Mouse (Mus musculus): ENCODE data around the gene Als2cl. TPM values are rescaled to one million over a fixed set of nuclear protein-coding genes. Genes with fewer than 3 reads are reported as not detected.

Als2cl gene
- polyA plus RNA-seq, 1 experiment from 2014 or later, result 1.6 TPM

DNA sequence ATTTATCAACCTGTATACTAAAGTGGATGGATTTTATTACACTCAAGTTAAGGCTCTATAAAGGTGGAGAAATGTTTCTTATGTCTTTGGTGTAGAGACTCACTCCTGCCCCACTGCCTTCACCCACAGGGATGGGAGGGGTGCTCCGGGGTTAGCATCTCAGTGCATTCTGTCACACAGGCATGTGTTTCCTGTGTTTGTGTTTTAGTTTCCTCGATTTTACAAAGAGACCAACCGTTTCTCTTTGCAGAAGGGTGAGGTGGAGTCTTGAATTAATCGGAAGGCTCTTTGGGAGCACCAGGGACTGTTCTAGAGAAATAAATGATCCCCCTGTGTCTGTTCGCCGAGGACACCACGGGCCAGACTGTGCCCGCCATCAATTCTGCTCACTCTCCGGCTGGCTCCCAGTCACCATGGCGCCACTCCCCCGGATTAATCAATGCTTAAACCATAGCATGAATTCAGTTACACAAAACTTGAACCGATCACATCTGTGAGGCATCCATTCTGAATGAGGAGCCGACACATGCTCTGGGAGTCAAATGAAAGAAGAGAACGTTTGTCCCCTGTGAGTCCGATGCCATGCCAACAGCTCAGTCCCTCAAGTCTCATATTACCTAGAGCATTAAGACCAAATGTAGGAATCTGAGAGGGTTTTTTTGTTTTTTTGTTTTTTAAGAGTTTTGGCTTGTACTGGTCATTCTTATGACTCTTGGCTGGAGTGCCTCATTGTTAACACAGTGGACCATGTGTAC, 41.2 kb downstream of the Als2cl start:
- Histone ChIP-seq H3K9me3 (ENCODE audit: control insufficient read depth, low read length) (no peaks in the 10 kb centered on the region), H3K4me3 (ENCODE audit: control insufficient read depth in 1 of 2, insufficient read depth in 1 of 2, low read depth in 1 of 2, low read length in 2 of 2) (no peak overlapping the region), H3K27me3 (ENCODE audit: control insufficient read depth, insufficient read depth, low read length) (no peaks in the 10 kb centered on the region), H3K4me1 (ENCODE audit: control insufficient read depth in 2 of 2, insufficient read depth in 2 of 2, low read length in 2 of 2) (no peaks in the 10 kb centered on the region), H3K9ac (ENCODE audit: low read length) (no peak overlapping the region), H3K4me2 (ENCODE audit: low read length) (no peak overlapping the region), H3K36me3 (ENCODE audit: control insufficient read depth, insufficient read depth, low read length) (no peaks in the 10 kb centered on the region), H3K27ac (replicated peaks in 1 of 2; ENCODE audit: control insufficient read depth in 1 of 2, insufficient read depth in 1 of 2, low read depth in 2 of 2, low read length in 2 of 2) (no peak overlapping the region)
- whole genome bisulfite sequencing, result 71% methylated on average over 15 of the region's 15 CpGs
- ATAC-seq (ENCODE audit: insufficient number of reproducible peaks, insufficient read depth, low FRiP score, low read depth), result no peak

DNA sequence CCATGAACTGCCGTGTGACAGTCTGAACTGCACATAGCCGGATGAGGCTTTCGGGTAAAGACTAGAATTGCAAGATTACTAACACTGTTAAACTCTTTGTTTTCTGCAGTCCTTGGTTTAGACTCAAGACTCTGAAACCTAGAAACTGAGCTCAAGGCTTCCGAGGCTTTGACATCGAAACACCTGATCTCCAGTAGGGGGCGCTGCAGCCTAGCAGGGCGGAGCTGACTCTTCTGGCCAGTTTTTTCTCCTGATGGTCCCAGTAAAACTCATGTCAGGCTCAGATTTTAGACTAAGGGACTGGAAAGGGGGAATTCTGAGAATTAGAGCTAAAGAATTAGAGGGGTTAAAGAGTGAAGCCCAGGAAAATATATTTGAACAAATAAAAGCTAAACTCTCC, 43.1 kb downstream of the Als2cl start:
- WGBS, result 7% methylated on average over 7 of the region's 7 CpGs
- H3K9me3 ChIP-seq (ENCODE audit: control insufficient read depth, low read length), result no peaks in the 10 kb centered on the region
- no peak for ATAC-seq (ENCODE audit: insufficient number of reproducible peaks, insufficient read depth, low FRiP score, low read depth)
- H3K9ac ChIP-seq (ENCODE audit: low read length), result no peak overlapping the region
- H3K4me2 ChIP-seq (ENCODE audit: low read length), result 0 out of 2 replicates have a peak overlapping the region, but pooled peaks have one; percentile 18
- no peak overlapping the region for H3K4me3 ChIP-seq (ENCODE audit: control insufficient read depth in 1 of 2, insufficient read depth in 1 of 2, low read depth in 1 of 2, low read length in 2 of 2)
- 0 out of 4 replicates have a peak, but pooled peaks cover 3 to 4% of the 10 kb centered on the region in 2 experiments for H3K4me1 ChIP-seq (ENCODE audit: control insufficient read depth in 2 of 2, insufficient read depth in 2 of 2, low read length in 2 of 2)
- H3K27ac ChIP-seq (replicated peaks in 1 of 2; ENCODE audit: control insufficient read depth in 1 of 2, insufficient read depth in 1 of 2, low read depth in 2 of 2, low read length in 2 of 2), result no peak overlapping the region
- no peaks in the 10 kb centered on the region for H3K27me3 ChIP-seq (ENCODE audit: control insufficient read depth, insufficient read depth, low read length)
- no peaks in the 10 kb centered on the region for H3K36me3 ChIP-seq (ENCODE audit: control insufficient read depth, insufficient read depth, low read length)

DNA sequence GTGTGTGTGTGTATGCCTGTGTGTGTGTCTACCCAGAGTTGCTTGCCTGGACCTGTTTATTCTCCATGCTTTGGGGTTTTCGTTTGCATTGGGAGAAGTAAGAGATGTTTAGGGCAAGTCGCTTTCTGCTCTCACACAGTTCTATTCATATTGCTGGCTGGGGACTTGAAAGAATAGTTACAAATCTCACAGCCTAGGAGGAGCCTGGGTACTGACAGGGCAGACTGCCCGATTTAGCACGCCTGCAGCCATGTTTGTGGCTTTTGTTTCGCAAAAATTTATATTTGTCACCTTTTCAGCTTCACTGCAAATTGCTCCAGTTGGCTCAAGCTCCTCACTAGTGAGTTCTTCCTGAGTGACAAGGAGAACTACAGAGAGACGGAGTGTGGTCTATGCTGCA, 51.9 kb downstream of the Als2cl start:
- ATAC-seq (ENCODE audit: insufficient number of reproducible peaks, insufficient read depth, low FRiP score, low read depth), result no peak
- 0 out of 4 replicates have a peak, but pooled peaks cover 3 to 4% of the 10 kb centered on the region in 2 experiments for H3K4me1 ChIP-seq (ENCODE audit: control insufficient read depth in 2 of 2, insufficient read depth in 2 of 2, low read length in 2 of 2)
- H3K9ac ChIP-seq (ENCODE audit: low read length), result no peak overlapping the region
- no peaks in the 10 kb centered on the region for H3K36me3 ChIP-seq (ENCODE audit: control insufficient read depth, insufficient read depth, low read length)
- H3K27ac ChIP-seq (replicated peaks in 1 of 2; ENCODE audit: control insufficient read depth in 1 of 2, insufficient read depth in 1 of 2, low read depth in 2 of 2, low read length in 2 of 2), result no peak overlapping the region
- no peak overlapping the region for H3K4me2 ChIP-seq (ENCODE audit: low read length)
- no peaks in the 10 kb centered on the region for H3K27me3 ChIP-seq (ENCODE audit: control insufficient read depth, insufficient read depth, low read length)
- 80% methylated on average over 6 of the region's 6 CpGs for WGBS
- H3K4me3 ChIP-seq (ENCODE audit: control insufficient read depth in 1 of 2, insufficient read depth in 1 of 2, low read depth in 1 of 2, low read length in 2 of 2), result no peak overlapping the region
- H3K9me3 ChIP-seq (ENCODE audit: control insufficient read depth, low read length), result no peaks in the 10 kb centered on the region

DNA sequence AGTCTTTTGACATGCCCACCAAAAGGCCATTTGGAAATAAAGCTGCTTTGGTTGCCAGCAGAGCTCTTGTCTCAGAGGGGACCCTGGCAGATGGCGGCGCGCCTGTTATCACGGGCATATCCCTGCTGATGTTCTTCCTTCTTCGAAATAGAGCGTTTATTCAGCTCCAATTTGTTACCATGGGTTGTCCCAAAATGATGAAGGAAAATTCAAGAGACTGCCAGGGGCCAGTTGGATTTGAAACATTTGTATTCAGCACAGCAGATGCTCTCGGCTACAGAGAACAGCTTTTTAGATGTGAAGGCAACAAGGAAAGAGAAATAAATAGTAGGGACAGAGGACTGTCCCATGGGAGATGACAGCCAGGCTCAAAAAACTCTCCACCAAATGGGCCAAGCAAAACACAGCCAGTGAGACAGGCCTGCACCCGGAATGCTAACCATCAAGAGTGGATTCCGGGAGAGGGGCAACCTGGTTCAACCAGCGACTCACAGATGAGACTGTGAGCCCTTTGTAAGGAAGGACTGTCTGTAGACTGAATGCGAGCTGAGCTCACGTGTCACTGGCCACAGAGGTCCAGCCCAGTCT, 54.3 kb downstream of the Als2cl start:
- Histone ChIP-seq H3K4me3 (ENCODE audit: control insufficient read depth in 1 of 2, insufficient read depth in 1 of 2, low read depth in 1 of 2, low read length in 2 of 2) (no peak overlapping the region), H3K4me1 (ENCODE audit: control insufficient read depth in 2 of 2, insufficient read depth in 2 of 2, low read length in 2 of 2) (no peaks in the 10 kb centered on the region), H3K27ac (replicated peaks in 1 of 2; ENCODE audit: control insufficient read depth in 1 of 2, insufficient read depth in 1 of 2, low read depth in 2 of 2, low read length in 2 of 2) (no peak overlapping the region), H3K9ac (ENCODE audit: low read length) (no peak overlapping the region), H3K9me3 (ENCODE audit: control insufficient read depth, low read length) (no peaks in the 10 kb centered on the region), H3K36me3 (ENCODE audit: control insufficient read depth, insufficient read depth, low read length) (no peaks in the 10 kb centered on the region), H3K4me2 (ENCODE audit: low read length) (no peak overlapping the region), H3K27me3 (ENCODE audit: control insufficient read depth, insufficient read depth, low read length) (no peaks in the 10 kb centered on the region)
- no peak for ATAC-seq (ENCODE audit: insufficient number of reproducible peaks, insufficient read depth, low FRiP score, low read depth)
- WGBS, result 71% methylated on average over 12 of the region's 12 CpGs

DNA sequence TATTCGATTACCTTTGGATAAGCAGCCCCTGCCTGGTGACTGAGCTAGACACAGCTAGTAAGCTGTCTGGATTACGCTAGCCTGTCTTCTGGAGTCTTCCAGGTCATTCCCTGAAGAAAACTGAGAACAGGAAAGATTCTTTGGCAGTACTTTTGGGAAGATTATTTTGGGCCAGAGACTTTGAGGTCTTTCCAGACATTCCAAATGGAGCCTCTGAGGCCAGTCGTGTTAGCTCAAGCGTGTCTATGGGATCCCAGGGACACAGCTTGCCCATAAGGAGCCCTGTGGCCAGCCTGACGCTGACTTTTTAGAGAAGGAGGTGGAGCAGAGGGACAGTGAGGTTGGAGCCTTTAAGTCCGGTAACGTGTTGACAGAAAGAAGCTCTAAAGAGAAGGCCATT, 56.3 kb downstream of the Als2cl start:
- no peak overlapping the region for H3K9ac ChIP-seq (ENCODE audit: low read length)
- WGBS, result 78% methylated on average over 7 of the region's 7 CpGs
- H3K9me3 ChIP-seq (ENCODE audit: control insufficient read depth, low read length), result no peaks in the 10 kb centered on the region
- no peak overlapping the region for H3K4me3 ChIP-seq (ENCODE audit: control insufficient read depth in 1 of 2, insufficient read depth in 1 of 2, low read depth in 1 of 2, low read length in 2 of 2)
- H3K4me1 ChIP-seq (ENCODE audit: control insufficient read depth in 2 of 2, insufficient read depth in 2 of 2, low read length in 2 of 2), result no peaks in the 10 kb centered on the region
- no peak overlapping the region for H3K4me2 ChIP-seq (ENCODE audit: low read length)
- H3K27me3 ChIP-seq (ENCODE audit: control insufficient read depth, insufficient read depth, low read length), result no peaks in the 10 kb centered on the region
- no peaks in the 10 kb centered on the region for H3K36me3 ChIP-seq (ENCODE audit: control insufficient read depth, insufficient read depth, low read length)
- no peak for ATAC-seq (ENCODE audit: insufficient number of reproducible peaks, insufficient read depth, low FRiP score, low read depth)
- no peak overlapping the region for H3K27ac ChIP-seq (replicated peaks in 1 of 2; ENCODE audit: control insufficient read depth in 1 of 2, insufficient read depth in 1 of 2, low read depth in 2 of 2, low read length in 2 of 2)

DNA sequence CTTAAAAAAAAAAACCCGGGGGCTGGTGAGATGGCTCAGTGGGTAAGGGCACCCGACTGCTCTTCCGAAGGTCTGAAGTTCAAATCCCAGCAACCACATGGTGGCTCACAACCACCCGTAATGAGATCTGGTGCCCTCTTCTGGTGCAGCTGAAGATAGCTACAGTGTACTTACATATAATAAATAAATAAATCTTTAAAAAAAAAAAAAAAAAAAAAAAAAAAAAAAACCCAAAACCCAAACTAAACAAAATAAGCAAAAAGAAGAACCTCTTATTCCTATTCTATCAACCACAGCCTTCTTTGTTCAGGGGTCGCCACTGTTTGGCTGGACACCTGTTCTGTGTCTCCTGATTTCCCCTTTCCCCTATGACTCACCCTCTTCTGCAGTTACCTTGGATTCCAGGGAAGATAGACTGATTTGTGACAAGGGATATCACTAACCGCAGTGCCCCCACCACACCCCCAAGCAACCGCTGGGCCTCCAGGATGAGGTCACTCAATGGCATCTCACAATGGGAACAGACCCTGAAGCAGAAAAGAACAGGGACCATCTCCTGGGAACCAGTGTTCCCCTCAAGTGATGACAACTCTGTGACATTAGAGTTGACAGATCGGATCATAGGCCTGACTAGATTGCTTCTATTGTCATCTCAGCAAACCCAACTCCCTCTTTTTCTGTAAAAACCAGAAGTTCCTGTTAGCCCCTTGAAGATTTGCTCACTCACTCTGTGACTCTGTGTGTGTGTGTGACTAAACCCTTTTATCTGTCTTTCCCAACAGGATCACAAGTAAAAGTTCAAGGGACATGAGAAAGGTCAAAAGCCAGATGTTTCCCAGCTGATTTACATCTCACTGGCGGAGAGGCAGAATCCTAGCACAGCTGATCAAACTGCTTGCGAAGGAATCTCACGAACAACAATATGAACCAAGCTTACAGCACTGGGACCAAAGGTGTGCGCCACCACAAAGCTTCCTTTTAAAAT, 58.1 kb downstream of the Als2cl start:
- H3K36me3 ChIP-seq (ENCODE audit: control insufficient read depth, insufficient read depth, low read length), result no peaks in the 10 kb centered on the region
- no peak overlapping the region for H3K4me2 ChIP-seq (ENCODE audit: low read length)
- WGBS, result 68% methylated on average over 12 of the region's 12 CpGs
- H3K27me3 ChIP-seq (ENCODE audit: control insufficient read depth, insufficient read depth, low read length), result no peaks in the 10 kb centered on the region
- H3K9ac ChIP-seq (ENCODE audit: low read length), result no peak overlapping the region
- H3K4me3 ChIP-seq (ENCODE audit: control insufficient read depth in 1 of 2, insufficient read depth in 1 of 2, low read depth in 1 of 2, low read length in 2 of 2), result no peak overlapping the region
- no peaks in the 10 kb centered on the region for H3K4me1 ChIP-seq (ENCODE audit: control insufficient read depth in 2 of 2, insufficient read depth in 2 of 2, low read length in 2 of 2)
- no peak for ATAC-seq (ENCODE audit: insufficient number of reproducible peaks, insufficient read depth, low FRiP score, low read depth)
- no peaks in the 10 kb centered on the region for H3K9me3 ChIP-seq (ENCODE audit: control insufficient read depth, low read length)
- H3K27ac ChIP-seq (replicated peaks in 1 of 2; ENCODE audit: control insufficient read depth in 1 of 2, insufficient read depth in 1 of 2, low read depth in 2 of 2, low read length in 2 of 2), result no peak overlapping the region

DNA sequence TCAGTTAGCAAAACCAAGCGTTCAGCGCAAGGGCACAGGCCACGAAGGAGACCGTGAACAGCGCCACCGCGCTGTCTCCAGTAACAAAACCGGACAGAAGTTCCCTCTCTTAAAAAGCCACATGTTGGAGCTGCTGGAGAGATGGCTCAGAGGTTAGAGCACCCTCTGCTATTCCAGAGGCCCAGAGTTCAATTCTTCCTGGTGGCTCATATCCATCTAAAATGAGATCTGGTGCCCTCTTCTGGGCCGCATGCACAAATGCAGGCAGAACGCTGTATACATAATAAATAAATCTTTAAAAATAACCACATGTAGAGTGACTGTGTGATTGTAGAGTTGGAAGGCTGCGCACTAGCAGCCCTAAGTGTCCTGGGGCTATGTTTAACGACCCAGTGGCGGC, 64.6 kb downstream of the Als2cl start:
- no peak overlapping the region for H3K27ac ChIP-seq (replicated peaks in 1 of 2; ENCODE audit: control insufficient read depth in 1 of 2, insufficient read depth in 1 of 2, low read depth in 2 of 2, low read length in 2 of 2)
- no peak for ATAC-seq (ENCODE audit: insufficient number of reproducible peaks, insufficient read depth, low FRiP score, low read depth)
- no peaks in the 10 kb centered on the region for H3K36me3 ChIP-seq (ENCODE audit: control insufficient read depth, insufficient read depth, low read length)
- H3K4me2 ChIP-seq (ENCODE audit: low read length), result no peak overlapping the region
- H3K9me3 ChIP-seq (ENCODE audit: control insufficient read depth, low read length), result no peaks in the 10 kb centered on the region
- no peak overlapping the region for H3K9ac ChIP-seq (ENCODE audit: low read length)
- H3K4me1 ChIP-seq (ENCODE audit: control insufficient read depth in 2 of 2, insufficient read depth in 2 of 2, low read length in 2 of 2), result peaks cover 10 to 17% of the 10 kb centered on the region in 2 experiments
- WGBS, result 26% methylated on average over 13 of the region's 13 CpGs
- no peak overlapping the region for H3K4me3 ChIP-seq (ENCODE audit: control insufficient read depth in 1 of 2, insufficient read depth in 1 of 2, low read depth in 1 of 2, low read length in 2 of 2)
- peaks cover 20% of the 10 kb centered on the region; the same call in 1 of the 2 replicates for H3K27me3 ChIP-seq (ENCODE audit: control insufficient read depth, insufficient read depth, low read length)
